Mouse (Mus musculus): ENCODE results near the gene Nudt4.
A peak's percentile ranks its signal among the peaks of the same experiment; 100 is the strongest.

The Nudt4 gene

GRCm38 (mm10) chr10:95563851-95564845 is at the start of gene Nudt4:
Gene Nudt4, minus strand, starts transcription at chr10:95564146.
- DNase-seq (ENCODE audit: low spot score), result peak; percentile 96

DNA sequence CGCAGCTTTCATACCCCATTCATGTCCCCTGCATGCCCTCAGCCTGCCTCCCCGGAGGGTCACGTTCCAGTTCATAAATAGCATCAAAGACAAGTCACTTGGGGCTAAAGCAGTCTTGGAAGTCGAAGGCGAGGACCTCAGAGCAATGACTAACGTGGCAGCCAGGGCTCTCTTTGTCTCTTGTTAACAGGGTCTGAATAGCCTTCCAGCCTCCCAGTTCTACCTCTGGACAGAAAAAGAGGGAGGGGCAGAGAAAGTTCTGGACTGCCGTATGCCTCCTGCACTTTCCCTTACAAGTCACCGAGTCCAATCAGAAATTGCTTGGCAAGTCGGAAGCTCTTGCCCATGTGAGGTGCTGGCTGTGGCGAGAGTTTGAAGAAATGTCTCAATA is 47.4 kb upstream of the Nudt4 start:
- peak; percentile 43 for DNase-seq (ENCODE audit: low spot score)

DNA sequence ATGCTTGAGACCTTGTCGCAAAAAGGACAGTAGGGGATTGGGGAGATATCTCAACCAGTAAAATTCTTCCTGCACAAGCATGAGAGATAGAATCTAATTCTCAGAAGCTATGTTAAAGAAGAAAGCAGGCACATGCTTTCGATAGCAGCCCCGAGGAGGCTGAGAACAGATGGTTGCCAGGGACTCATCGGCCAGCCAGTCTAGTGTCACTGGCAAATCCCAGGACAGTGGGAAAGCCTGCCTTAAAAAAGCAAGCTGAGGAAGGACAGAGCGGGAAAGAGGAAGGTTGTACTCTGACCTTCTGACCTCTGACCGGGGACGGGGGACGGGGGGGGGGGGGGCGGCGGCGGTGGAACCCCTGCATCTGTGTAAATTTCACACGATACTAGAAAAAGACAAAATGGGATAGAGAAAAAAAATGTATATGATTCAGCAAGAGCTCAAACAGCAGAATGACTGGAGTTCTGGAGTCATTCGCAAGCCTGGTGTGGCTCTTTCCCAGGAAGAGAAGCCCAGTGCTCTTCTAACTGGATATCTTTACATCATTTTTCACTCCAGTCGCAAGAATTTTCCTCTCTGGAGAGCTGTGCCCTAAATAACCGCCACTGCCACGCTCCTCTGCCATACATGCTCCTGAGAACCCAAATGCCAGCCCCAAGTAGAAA is 46.9 kb upstream of the Nudt4 start:
- no peak for DNase-seq (ENCODE audit: low spot score)

GRCm38 (mm10) chr10:95604979-95605613 is 41.1 kb upstream of the Nudt4 start:
- no peak for DNase-seq (ENCODE audit: low spot score)

GRCm38 (mm10) chr10:95600527-95600926 is 36.6 kb upstream of the Nudt4 start:
- no peak for DNase-seq (ENCODE audit: low spot score)

DNA sequence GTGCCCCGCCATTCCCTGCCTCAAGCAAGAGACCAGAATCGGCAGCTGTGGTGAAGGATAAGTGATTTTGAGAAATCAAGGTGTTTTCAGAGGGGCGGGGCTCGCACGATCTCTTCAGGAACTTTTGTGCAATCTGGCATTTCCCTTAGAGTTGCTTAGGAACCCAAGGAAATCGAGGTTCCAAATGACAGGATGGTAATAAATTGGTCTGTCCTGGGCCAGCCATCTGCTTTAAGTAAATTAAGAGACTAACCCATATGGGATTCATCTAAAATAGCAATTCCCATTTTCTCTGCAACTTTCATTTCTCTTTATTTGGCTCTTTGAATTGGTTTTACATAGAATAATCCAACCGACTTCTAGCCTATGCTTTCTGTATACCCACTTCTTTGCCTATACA is 35.8 kb upstream of the Nudt4 start:
- no peak for DNase-seq (ENCODE audit: low spot score)

DNA sequence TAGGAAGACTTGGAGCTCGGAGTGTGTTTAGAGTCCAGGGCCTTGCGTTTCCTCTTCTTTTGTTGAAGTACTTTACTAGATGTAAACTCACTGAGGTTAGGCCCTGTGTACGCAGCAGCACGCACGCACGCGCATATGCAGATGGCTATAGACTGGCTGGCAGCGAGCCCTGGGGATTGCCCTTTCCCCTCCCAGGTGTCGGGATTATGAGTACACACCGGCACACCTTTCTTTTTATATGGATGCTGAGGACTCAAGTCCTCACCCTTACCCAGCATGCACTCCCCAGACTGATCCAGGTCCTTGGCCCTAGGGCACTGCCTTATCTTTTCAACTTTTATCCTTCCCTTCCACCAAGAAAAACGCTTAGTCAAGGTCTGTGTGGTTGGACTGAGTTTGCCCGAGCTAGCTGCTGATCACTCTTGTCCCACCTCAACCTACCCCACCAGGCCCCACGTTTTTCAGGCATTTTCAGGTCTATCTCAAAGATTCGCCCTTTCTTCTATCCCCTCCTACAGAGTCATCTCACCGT is 34.2 kb upstream of the Nudt4 start:
- no peak for DNase-seq (ENCODE audit: low spot score)

GRCm38 (mm10) chr10:95595852-95596639 is 32.1 kb upstream of the Nudt4 start:
- DNase-seq (ENCODE audit: low spot score), result peak; percentile 84

- DNase-seq (ENCODE audit: low spot score), result no peak
These were observed 30.5 kb upstream of the Nudt4 start for GRCm38 (mm10) chr10:95594414-95594813.

- DNase-seq (ENCODE audit: low spot score), result no peak
These were observed 27.3 kb upstream of the Nudt4 start for GRCm38 (mm10) chr10:95591257-95591656.

DNA sequence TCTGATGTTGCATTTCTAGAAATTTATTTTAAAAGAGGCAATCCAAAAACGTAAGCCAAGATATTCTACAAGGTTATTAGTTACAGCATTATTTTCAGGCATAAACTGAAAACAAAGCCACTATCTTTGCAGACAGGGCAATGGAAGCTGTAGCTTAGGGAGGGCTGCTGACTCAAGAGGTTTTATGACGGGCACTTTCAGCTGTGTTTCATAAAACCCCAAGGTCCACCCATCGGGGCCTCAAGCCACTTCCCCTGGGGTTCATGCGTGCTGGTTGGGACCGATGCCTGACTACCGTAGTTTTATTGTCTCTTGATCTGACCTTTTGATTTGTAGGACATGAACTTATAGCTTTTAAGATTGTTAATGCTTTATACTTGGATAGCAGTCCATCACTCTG is 26.2 kb upstream of the Nudt4 start:
- no peak for DNase-seq (ENCODE audit: low spot score)

GRCm38 (mm10) chr10:95589196-95589595 is 25.2 kb upstream of the Nudt4 start:
- DNase-seq (ENCODE audit: low spot score), result no peak

DNA sequence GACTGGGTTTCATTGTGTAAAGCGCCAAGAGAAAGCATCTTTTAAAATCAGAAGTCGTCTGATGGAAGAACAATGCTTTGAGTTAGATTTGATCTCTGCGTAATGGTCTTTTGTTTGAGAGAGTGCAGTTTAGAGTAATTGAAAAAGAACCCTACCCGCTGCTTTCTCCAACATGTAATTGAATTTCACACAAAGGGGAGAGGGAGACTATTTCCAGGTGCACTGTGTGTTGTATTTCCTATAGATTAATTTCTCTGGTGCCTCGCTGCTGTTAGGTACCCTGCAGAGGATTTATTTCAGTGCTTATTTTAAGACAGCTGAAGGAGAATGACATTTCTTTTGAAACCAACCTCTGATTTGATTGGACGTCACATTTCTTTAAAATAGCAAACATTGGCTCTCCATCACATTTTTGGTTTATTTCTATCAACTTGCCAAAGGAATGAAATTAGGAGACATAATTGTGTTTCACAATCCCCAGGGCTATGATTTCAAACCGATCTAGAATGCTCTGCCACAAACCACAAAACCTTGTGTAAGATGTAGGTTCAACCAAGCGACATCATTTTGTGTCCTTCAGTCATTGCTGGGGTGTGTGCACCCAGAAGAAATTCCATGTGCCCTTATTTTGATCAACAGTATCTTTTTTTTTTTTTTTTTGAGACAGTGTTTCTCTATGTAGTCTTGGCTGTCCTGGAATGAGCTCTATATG is 23.7 kb upstream of the Nudt4 start:
- no peak for DNase-seq (ENCODE audit: low spot score)

DNA sequence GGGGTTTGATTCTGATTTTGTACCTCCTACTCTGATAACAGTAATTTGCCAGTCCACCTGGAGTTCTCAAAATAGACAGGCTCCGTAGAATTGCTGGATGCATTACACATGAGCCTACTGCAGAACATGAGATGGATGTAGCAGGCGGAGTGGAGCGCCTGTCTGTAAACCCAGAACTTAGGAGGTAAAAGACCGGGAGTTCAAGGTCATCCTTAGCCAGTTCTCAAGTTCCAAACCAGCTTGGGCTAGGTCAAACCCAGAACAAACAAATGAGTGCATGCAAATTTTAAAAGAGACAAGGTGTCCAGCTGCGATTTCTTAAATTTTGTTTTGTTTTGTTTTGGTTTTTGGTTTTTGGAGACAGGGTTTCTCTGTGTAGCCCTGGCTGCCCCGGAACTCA is 21.6 kb upstream of the Nudt4 start:
- no peak for DNase-seq (ENCODE audit: low spot score)

GRCm38 (mm10) chr10:95577567-95577950 is 13.6 kb upstream of the Nudt4 start:
- no peak for DNase-seq (ENCODE audit: low spot score)

- DNase-seq (ENCODE audit: low spot score), result peak; percentile 47
These were observed 13.1 kb upstream of the Nudt4 start for GRCm38 (mm10) chr10:95576876-95577566.

- DNase-seq (ENCODE audit: low spot score), result no peak
These were observed 12.0 kb upstream of the Nudt4 start for GRCm38 (mm10) chr10:95575839-95576380.

DNA sequence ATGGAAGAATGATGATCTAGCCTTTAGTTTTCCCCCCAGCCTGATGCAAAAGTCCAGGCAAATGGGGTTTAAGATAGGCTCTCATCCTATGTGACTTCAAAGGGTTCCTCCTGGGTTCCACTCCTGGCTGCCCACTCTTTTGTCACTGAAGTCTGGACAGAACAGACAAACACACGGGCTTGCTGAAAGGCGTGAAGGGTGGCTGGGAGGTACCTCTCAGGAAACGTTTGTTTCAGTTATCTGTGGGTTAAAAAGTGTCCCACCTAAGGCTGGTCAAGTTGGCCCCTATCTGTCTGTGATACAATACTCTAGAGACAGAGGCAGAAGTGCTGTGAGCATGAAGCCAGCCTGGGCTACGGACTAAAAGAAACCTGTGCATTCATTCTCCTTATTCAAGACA is 11.0 kb upstream of the Nudt4 start:
- DNase-seq (ENCODE audit: low spot score), result no peak

- no peak for DNase-seq (ENCODE audit: low spot score)
These were observed 5.5 kb upstream of the Nudt4 start for GRCm38 (mm10) chr10:95569441-95569840.

DNA sequence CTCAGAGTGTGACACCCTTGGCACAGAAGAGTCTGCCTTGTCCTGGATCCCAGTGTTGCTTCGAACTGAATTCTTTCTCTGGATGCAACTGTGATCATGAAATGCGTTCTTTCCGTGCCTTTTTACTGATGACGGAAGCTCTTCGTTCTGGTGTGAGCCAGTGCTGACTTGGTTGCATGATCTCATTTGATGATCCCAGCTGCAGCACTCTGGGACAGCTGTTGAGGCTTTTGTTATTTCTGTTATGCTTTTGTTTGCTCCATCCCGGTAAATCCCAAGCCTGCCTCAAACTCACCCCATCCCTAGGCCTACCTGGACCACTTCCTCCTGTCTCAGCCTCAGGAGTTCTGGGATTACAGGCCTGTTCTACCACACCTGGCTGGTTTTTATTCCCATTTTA is 4.1 kb upstream of the Nudt4 start:
- DNase-seq (ENCODE audit: low spot score), result no peak

Data from retina, embryonic 14.5 days (tissue).